Mouse (Mus musculus) embryonic fibroblast, embryonic 13.5 days (primary cell): Measurements from ENCODE around the gene Vwa8.

Experiments
- CTCF ChIP-seq: IDR thresholded peaks from 2 replicates; pipeline ENCODE4 v1.5.1; 2011; ENCODE audit warnings: mild to moderate bottlenecking, control low read depth, low read length, moderate library complexity, borderline replicate concordance; ENCODE audit not compliant: insufficient read depth
- POLR2A ChIP-seq: IDR thresholded peaks from 2 replicates; pipeline ENCODE4 v1.6.1; 2011; ENCODE audit warnings: low read depth, mild to moderate bottlenecking, control low read depth, low read length, moderate library complexity

GRCm38 (mm10) chr14:78824507-78824906 lies 24.3 kb upstream of the Vwa8 start:
- TF ChIP-seq POLR2A (no peak), CTCF (no peak)
